Mouse (Mus musculus) forebrain, postnatal 0 days (tissue): ENCODE data around the gene Atxn1. TPM values are rescaled to one million over a fixed set of nuclear protein-coding genes. Genes with fewer than 3 reads are reported as not detected.
A peak's percentile ranks its signal among the peaks of the same experiment; 100 is the strongest.

ENCODE experiments used
- ATAC-seq: fragments of 200-750 bp; cut with Nextera tagmentation; 2 replicates; pipeline ENCODE4 v1.8.0; 2017; ENCODE audit warnings: mild to moderate bottlenecking, moderate library complexity
- DNase-seq: peaks from one replicate; pipeline ENCODE4 v3.0.0-alpha.2; 2015
- H3K27ac ChIP-seq: fragments of 300-500 bp; sonication (generic); 2 replicates; pipeline ENCODE4 v1.5.1; 2014; ENCODE audit warnings: low read depth, mild to moderate bottlenecking, antibody characterized with exemption, low read length, moderate library complexity, mixed read lengths
- H3K27me3 ChIP-seq: fragments of 300-500 bp; sonication (generic); 2 replicates; pipeline ENCODE4 v1.6.1; 2014; ENCODE audit warnings: mild to moderate bottlenecking, low read length, mixed read lengths; ENCODE audit not compliant: insufficient read depth
- H3K36me3 ChIP-seq: fragments of 300-500 bp; sonication (generic); 2 replicates; pipeline ENCODE4 v1.6.1; 2014; ENCODE audit warnings: mild to moderate bottlenecking, moderate library complexity; ENCODE audit not compliant: insufficient read depth
- H3K4me1 ChIP-seq: fragments of 300-500 bp; sonication (generic); 2 replicates; pipeline ENCODE4 v1.6.1; 2014; ENCODE audit warnings: antibody characterized with exemption; ENCODE audit not compliant: insufficient read depth
- H3K4me2 ChIP-seq: fragments of 300-500 bp; sonication (generic); 2 replicates; pipeline ENCODE4 v1.6.1; 2014; ENCODE audit warnings: low read depth, mild to moderate bottlenecking, moderate library complexity
- H3K4me3 ChIP-seq: fragments of 300-500 bp; sonication (generic); 2 replicates; pipeline ENCODE4 v1.5.1; 2014; ENCODE audit warnings: low read depth, low read length, mixed read lengths
- H3K9ac ChIP-seq: fragments of 300-500 bp; sonication (generic); 2 replicates; pipeline ENCODE4 v1.6.1; 2014; ENCODE audit warnings: mild to moderate bottlenecking
- H3K9me3 ChIP-seq: fragments of 300-500 bp; sonication (generic); 2 replicates; pipeline ENCODE4 v1.6.1; 2016; ENCODE audit warnings: low read length
- CTCF ChIP-seq: sonication (generic); IDR thresholded peaks from 2 replicates; pipeline ENCODE4 v1.5.1; 2016; ENCODE audit warnings: antibody characterized with exemption, control low read depth, low read depth
- WGBS: fragments of 180-500 bp; shearing (Covaris S2); extraction: QIAGEN DNeasy Blood & Tissue Kit; methylation state at CpG from one replicate; pipeline ENCODE4 v1.1.7; 2014; 5-methylcytosine and 5-hydroxymethylcytosine counted together
- polyA plus RNA-seq: library from polyadenylated mRNA; unstranded; fragments of >200 nt; fragmentation: Nextera tagmentation; extraction: Ambion mirVana; gene quantifications from 2 replicates; pipeline ENCODE4 v1.2.1, GENCODE M21; 2015
- total RNA-seq: library from RNA; depleted of rRNA; stranded (reverse); fragments of >200 nt; gene quantifications from 2 replicates; pipeline ENCODE4 v1.2.3, GENCODE M21; 2014

Atxn1 gene
- total and polyA plus RNA-seq, 2 experiments from 2014 or later = 13.0 to 32.3 TPM

GRCm38 (mm10) chr13:45956287-45956686 lies 8.5 kb downstream of the Atxn1 start:
- ATAC-seq = no peak

GRCm38 (mm10) chr13:45955370-45956055 lies 9.3 kb downstream of the Atxn1 start:
- Histone ChIP-seq H3K9ac (no peak overlapping the region), H3K4me2 (no peak overlapping the region), H3K36me3 (peaks cover 8% of the 10 kb centered on the region; the same call in 1 of the 2 replicates), H3K27me3 (no peaks in the 10 kb centered on the region), H3K9me3 (no peaks in the 10 kb centered on the region), H3K4me1 (peaks cover 5% of the 10 kb centered on the region; the same call in 1 of the 2 replicates), H3K27ac (no peak overlapping the region), H3K4me3 (no peak overlapping the region)
- TF ChIP-seq CTCF = no peak
- ATAC-seq (no peak), DNase-seq (no peak)
- WGBS = 88% methylated on average over 9 of the region's 9 CpGs

More at GRCm38 (mm10) chr13:45956287-45956686, 8.5 kb downstream of the Atxn1 start:
- no peak overlapping the region for H3K4me2 ChIP-seq
- peaks cover 7% of the 10 kb centered on the region; the same call in 1 of the 2 replicates for H3K4me1 ChIP-seq
- H3K27ac ChIP-seq = no peak overlapping the region
- H3K9me3 ChIP-seq = no peaks in the 10 kb centered on the region
- H3K9ac ChIP-seq = no peak overlapping the region
- DNase-seq = no peak
- no peaks in the 10 kb centered on the region for H3K27me3 ChIP-seq
- TF ChIP-seq CTCF = no peak
- 92% methylated on average over 6 of the region's 6 CpGs for WGBS
- H3K4me3 ChIP-seq = no peak overlapping the region
- peaks cover 8% of the 10 kb centered on the region; the same call in 1 of the 2 replicates for H3K36me3 ChIP-seq

DNA sequence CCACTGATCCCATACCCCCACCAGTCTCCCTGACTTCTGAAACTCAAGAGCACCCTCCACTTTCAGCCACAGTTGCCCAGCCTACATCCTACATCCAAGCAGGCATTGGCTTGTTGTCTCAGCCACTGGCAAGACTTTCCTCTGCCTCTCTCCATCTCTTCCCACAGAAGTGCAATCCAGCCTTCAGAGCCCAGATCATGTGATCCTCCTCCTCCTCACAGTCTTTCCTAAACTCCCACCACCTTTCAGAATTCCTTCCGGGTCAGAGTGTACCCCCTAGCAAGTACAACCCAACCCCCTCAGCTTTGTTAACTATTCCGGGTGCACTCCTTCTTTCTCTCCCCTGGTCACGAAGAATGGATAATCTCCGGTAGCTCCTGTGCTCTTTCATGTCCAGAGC lies 11.7 kb downstream of the Atxn1 start:
- ATAC-seq = no peak
- no peak overlapping the region for H3K4me2 ChIP-seq
- H3K27me3 ChIP-seq = no peaks in the 10 kb centered on the region
- H3K4me3 ChIP-seq = no peak overlapping the region
- H3K9ac ChIP-seq = no peak overlapping the region
- no peak for DNase-seq
- no peak for TF ChIP-seq CTCF
- 56% methylated on average over 4 of the region's 4 CpGs for WGBS
- H3K4me1 ChIP-seq = no peaks in the 10 kb centered on the region; the same call in 1 of the 2 replicates
- H3K36me3 ChIP-seq = peaks cover 8% of the 10 kb centered on the region; the same call in 1 of the 2 replicates
- H3K27ac ChIP-seq = no peak overlapping the region
- no peaks in the 10 kb centered on the region for H3K9me3 ChIP-seq

- DNase-seq (no peak), ATAC-seq (no peak)
- Histone ChIP-seq H3K27me3 (no peaks in the 10 kb centered on the region), H3K36me3 (peaks cover 9% of the 10 kb centered on the region; the same call in 1 of the 2 replicates), H3K9ac (no peak overlapping the region), H3K9me3 (no peaks in the 10 kb centered on the region), H3K4me2 (no peak overlapping the region), H3K4me1 (no peaks in the 10 kb centered on the region; the same call in 1 of the 2 replicates), H3K4me3 (no peak overlapping the region), H3K27ac (no peak overlapping the region)
- WGBS = 86% methylated on average over 20 of the region's 20 CpGs
- no peak for TF ChIP-seq CTCF
Measured at GRCm38 (mm10) chr13:45951071-45951645, 13.7 kb downstream of the Atxn1 start.

- DNase-seq = no peak
- Histone ChIP-seq H3K4me3 (no peak overlapping the region), H3K9me3 (no peaks in the 10 kb centered on the region), H3K36me3 (peaks cover 13% of the 10 kb centered on the region), H3K9ac (no peak overlapping the region), H3K27ac (no peak overlapping the region), H3K4me2 (no peak overlapping the region), H3K27me3 (no peaks in the 10 kb centered on the region), H3K4me1 (no peaks in the 10 kb centered on the region; the same call in 1 of the 2 replicates)
- no peak for TF ChIP-seq CTCF
- 33% methylated on average over 8 of the region's 8 CpGs for WGBS
- peak; percentile 63; the same call in 1 of the 2 replicates for ATAC-seq
Measured at GRCm38 (mm10) chr13:45950355-45950861, 14.4 kb downstream of the Atxn1 start.

- Histone ChIP-seq H3K4me2 (no peak overlapping the region), H3K9me3 (no peaks in the 10 kb centered on the region), H3K4me1 (0 out of 2 replicates have a peak, but pooled peaks cover under 1% of the 10 kb centered on the region), H3K9ac (no peak overlapping the region), H3K27ac (no peak overlapping the region), H3K4me3 (no peak overlapping the region), H3K27me3 (no peaks in the 10 kb centered on the region), H3K36me3 (peaks cover 14% of the 10 kb centered on the region; the same call in 1 of the 2 replicates)
- ATAC-seq = no peak
- DNase-seq = no peak
- 98% methylated on average over 11 of the region's 11 CpGs for WGBS
- no peak for TF ChIP-seq CTCF
Measured at GRCm38 (mm10) chr13:45946136-45946535, 18.7 kb downstream of the Atxn1 start.

DNA sequence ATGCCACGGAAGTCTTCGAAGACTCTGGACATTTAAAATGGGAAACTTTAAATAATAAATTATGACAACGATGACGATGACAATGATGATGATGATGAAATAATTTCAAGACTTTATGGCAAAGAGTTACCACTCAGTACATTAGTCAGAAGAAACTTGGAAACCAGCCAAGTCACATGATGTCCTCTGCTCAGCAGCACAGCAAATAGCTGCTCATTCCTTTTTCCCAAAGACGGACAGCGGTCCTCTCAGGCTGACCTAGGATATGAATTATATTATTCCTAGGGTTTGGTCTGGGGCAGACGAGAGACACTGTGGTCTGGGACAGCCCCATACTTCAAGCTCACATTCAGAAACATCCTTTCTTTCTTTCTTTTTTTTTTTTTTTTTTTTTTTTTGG lies 22.5 kb downstream of the Atxn1 start:
- Histone ChIP-seq H3K9ac (no peak overlapping the region), H3K9me3 (no peaks in the 10 kb centered on the region), H3K27me3 (no peaks in the 10 kb centered on the region), H3K4me1 (0 out of 2 replicates have a peak, but pooled peaks cover 10% of the 10 kb centered on the region), H3K4me3 (no peak overlapping the region), H3K36me3 (peaks cover 18% of the 10 kb centered on the region; the same call in 1 of the 2 replicates), H3K4me2 (no peak overlapping the region), H3K27ac (no peak overlapping the region)
- WGBS = 88% methylated on average over 7 of the region's 7 CpGs
- no peak for DNase-seq
- no peak for ATAC-seq
- no peak for TF ChIP-seq CTCF
